Mouse (Mus musculus) retina, adult 2 months (tissue): ENCODE data around the gene Mettl5.

Source experiments
- DNase-seq: peaks from one replicate; pipeline ENCODE4 v3.0.0-alpha.2; 2012; ENCODE audit warnings: low read depth, low spot score

The Mettl5 gene

DNA sequence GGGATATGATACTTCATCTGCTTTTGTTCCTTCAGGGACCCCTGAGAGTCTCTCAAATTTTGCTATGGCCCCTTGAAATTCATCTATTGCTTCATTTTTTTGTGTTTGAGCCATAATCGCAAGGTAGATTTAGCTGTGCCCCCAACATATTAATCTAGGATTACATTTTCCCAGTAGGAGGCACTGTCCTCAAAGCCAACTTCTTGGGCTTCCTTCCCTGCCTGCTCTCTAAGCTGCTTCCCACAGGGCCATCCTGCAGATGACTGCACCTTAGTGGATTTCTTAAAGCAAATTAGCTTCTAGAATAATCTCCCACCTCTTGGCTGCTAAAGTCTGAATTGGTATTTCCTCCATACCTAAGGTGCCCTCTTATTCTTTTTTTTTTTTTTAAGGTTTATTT is 27.5 kb downstream of the Mettl5 start:
- DNase-seq = no peak

DNA sequence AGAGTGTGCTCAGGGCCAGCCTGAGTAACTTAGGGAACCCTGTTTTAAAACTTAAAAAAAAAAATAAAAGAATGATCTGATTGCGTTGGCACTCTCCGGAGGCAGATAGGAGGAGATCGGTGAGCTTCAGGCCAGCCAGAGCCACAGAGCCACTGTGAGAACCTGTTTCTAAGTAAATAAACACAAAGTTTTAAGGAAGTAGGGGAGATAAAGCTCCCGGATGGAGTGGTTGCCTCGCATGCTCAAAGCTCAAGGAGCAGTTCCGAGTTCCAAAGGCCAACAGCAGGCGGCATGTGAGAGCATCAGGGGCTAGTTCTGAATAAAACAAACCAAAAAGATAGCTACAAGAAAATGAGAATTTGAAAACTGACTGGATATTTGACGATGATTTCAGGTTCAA is 29.0 kb downstream of the Mettl5 start:
- DNase-seq = no peak

DNA sequence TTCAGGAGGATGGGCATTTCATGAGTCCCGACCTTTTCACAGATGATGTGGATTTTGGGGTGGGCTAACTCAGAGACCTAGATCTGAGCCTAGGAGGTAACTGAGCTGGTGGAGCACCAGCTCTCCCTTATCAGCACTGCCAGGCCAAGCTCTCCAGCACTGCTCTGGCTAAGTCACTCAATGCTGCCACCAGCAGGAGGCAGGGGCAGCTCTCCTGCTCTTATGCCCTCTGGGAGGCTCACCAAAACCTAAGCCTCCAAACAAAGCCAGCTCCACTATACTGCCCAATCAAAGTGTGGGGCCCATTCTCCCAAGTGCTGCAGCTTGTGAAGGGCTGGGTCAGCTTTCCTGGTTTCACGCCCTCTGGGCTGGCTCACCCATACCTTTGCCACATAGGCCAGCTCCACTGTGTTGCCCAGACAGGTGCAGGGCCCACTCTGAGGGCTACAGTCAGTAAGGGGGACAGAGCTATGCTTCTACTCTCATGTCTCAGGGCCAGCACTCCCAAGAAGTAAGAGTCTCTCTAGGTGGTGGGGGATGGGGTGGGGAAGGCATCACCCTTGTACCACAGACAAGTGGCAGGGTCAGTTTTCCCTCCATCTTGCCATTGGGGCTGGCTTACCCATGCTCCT is 33.9 kb downstream of the Mettl5 start:
- no peak for DNase-seq

DNA sequence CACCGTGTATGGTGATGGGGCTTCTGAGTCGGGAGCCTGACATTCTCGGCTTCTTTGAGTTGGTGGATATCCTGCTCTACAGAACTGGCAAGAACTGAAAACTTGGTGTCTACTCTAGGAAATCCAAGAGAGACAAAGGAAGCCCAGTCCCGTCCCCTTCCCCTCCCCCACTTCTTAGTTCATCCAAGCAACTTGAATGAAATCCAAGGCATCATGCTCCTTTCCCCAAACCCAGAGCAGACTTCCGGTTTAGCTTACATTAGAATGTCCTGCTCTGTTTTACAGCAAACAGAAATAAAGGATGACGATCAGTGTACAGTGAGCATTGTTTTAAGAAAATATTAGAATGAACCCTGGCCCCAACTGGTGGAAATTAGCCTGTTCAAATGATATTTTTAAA is 36.2 kb downstream of the Mettl5 start:
- DNase-seq = no peak

DNA sequence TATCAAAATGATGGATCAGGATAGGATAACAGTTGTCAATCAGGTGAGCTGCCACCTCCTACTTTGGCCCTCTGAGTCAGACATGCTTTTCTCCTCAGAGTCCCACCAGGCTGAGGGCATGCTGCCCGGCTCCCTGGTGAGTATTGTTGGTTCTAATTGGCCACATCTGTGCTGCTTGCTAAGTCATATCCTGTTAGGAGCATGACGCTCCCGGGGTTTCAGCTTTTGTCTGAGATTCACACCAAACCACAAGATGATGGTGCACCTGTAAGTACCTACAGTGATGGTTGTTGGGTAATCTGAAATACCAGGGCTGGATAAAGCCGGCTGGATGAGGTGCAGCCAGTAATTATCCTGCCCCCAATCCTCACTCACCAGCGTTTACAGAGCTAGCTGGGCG is 45.2 kb downstream of the Mettl5 start:
- no peak for DNase-seq

DNA sequence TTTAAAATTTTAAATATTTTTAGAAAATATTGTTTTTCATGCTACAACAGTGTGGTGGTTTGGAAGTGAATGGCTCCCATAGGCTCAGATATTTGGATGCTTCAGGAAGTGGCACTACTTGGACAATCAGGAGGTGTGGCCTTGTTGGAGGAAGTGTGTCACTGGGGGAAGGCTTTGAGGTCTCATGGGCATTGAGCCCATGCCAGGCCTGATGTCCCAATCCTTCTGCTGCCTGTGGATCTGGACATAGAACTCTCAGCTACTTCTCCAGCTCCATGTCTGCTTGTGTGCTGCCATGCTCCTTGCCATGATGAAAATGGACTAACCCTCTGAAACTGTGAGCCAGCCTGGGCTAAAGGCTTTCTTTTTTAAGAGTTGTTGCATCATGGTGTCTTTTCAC is 46.7 kb downstream of the Mettl5 start:
- no peak for DNase-seq

DNA sequence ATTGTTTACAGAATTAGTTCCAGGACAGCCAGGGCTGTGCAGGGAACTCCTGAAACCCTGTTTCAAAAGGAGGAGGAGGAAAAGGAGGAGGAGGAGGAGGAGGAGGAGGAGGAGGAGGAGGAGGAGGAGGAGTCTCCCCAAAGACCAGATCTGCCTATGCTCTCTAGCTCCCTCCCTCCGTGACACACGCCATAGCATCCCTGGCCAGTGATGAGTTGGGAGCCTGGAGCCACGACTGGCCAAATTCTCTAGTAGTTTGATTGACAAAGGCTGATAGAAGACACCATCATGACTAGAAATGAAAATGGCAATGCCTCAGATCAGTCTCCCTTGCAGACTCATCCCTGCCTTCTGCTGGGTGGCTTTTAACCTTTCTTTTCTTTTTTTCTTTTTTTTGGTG is 47.4 kb downstream of the Mettl5 start:
- no peak for DNase-seq

DNA sequence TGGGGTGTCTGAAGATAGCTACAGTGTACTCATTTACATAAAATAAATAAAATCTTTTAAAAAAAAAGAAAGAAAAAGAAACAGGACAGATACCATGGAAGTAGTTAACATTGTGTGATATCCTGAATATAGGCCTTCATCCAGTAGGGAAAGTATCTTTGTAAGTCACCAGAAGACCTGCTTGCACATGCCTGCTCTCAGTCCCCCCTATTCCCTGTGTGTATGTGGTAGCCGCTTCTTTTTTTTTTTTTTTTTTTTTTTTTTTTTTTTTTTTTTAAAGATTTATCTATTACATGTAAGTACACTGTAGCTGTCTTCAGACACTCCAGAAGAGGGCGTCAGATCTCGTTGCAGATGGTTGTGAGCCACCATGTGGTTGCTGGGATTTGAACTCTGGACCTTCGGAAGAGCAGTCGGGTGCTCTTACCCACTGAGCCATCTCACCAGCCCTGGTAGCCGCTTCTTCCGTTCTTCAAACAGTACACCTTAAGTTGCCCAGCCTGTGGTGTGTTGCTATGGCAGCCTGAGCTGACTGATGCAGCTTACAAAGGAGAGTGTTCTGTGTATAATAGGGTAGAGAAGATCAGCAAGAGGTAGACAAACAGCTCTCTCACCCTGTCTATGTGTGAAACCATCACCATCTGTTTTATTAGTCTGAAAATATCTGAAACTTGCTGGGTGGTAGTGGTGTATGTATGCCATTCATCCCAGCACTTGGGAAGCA is 48.0 kb downstream of the Mettl5 start:
- DNase-seq = no peak

DNA sequence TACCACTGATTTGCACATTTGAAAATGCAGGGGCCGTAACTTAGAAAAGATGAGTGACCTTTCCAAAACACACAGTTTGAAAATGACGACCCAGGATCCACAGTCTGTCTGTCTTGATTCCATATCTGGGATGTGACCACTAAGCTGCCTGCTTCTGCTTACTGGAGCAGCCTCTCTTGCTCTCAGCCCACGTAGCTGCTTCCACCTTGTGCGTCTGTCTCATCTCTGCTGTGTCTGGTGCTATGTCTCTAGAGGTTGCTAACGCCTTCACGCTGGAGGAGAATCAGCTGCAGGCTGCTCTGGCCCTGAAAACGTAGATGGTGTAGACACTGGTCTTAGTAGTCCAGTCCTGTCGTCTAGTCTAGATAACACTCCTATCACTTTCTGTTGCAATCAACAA is 55.3 kb downstream of the Mettl5 start:
- DNase-seq = no peak

DNA sequence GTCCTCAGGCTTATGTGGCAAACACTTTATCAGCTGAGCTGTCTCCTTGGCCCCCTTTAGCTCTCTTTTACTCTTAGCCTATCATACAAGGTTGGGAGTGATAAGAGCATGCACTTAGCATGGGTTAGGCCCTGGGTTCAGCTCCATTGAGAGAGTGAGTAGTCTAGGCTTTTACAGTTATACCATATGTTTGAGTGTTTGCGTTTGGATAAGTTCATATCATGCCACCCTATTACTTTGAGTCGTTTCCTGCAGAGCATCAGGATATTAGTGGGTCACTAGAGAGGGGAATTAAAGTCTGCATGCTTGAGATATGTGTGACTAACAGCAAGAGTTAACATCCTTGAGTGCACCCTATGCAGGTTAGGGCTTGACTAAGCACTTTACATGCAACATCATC is 55.7 kb downstream of the Mettl5 start:
- no peak for DNase-seq

DNA sequence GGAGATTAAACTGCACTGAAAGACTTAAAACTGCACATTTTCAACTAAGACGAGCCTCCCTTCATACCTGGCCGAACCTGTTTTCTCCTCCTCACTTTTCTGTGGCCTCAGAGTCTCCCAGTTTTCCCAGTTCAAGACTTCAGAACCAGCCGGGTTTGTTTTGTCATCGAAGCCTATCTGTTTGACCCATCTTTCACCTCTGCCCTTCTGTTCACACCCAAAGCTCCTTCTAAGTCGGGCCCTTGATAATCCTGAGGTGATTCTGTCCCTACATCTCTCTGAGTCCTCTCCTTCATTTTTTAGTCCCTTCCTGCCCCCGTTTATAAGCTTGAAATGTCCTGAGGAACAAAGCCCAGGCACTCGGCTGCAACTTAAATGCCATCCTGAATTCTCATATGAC is 57.4 kb downstream of the Mettl5 start:
- peak; percentile 61 for DNase-seq

DNA sequence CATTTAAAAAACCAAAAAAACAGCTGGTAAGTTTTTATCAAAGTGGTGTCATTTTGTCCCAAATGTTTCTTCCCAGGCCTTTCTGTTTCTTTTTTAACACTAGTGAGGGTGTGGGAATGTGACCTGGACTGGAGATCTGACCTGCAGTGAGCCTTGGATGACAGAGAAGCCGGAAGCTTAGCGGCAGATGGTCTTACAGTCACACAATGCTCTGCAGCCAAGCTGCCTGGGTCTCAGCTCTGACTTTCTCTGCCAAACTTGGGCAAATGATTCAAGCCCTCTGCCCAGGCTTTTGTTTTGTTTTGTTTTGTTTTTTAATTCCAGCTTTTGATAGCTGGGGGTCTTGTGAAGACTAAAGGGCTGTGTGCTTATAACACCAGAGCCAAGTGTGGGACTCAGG is 59.0 kb downstream of the Mettl5 start:
- no peak for DNase-seq

DNA sequence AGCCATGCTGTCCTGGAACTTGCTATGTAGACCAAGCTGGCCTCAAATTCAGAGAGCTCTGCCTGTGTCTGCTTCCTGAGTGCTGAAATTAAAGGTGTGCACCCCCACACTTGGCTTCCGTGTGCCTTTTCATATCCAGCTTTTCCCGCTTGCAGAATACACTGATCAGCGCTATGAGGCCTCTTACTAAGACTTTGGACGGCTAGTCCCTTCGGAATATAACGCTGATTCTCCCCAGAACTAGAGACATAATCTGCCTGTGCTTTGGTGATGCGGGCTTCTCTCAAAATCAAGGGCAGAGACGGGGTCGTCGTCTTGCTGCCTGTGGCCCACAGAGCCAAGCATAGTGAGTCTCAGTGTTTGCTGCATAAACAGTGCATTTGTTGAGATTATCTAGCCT is 59.5 kb downstream of the Mettl5 start:
- no peak for DNase-seq

DNA sequence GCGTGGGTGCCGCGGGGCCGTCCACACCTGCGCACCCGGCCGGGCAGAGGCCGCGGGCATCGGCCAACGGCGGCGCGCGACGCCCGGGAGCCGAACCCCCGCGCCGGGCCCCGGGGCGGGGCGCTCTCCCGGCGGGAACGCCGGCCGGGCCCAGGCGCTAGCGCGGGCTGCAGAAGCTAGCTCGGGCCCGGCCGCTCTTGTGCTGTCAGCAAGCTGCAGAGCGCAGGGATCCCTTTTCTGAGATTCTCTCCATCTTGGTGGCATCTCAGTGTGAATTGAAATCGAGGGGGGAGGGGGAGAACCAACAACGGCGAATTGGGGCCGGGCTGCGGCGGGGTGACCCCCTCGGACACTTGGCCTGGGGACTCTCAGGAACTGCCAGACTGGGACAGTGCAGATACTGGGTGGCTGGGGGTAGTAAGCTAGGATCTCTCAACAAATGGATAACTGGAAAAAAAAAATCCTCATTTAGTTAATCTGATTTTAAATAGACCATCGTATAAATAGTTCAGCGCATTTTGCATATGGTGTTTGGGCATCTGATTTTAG is 62.2 kb downstream of the Mettl5 start:
- DNase-seq = no peak

DNA sequence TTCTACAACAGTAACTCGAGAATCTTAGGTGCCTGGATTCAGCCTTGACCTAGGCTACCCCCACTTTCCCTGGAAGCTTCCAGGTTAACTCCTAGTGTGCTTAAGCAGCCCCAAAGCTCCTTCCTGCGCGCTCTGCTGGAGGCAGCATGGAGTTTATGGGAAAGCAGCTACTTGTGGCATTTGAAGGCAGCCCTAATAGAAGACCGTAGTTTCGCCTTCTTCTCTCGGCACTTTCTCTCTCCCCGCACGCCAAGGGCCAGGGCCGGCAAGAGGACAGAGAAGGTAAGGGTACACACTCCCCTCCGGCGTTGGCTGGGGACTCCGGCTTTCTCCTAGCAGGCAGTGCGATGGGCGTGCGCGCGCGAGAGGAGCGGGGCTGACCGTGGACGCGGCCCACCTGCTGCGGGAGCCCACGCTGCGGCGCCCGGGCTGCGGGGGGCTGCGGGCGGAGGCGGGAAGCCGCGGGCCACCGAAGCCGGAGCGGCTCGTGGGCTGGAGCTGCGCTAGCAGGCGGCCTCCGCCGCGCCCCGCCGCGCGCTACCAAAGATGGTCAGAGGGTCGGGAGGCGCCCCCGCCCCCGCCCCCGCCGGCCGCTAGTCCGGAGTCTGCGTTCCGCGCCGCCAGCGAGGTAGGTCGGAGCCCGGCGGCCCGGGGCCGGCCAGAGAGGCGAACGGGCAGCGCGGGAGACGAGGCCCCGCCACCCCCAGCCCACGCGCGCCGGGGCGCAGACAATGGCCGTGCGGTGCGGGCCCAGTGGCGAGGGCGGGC is 62.9 kb downstream of the Mettl5 start:
- DNase-seq = no peak

DNA sequence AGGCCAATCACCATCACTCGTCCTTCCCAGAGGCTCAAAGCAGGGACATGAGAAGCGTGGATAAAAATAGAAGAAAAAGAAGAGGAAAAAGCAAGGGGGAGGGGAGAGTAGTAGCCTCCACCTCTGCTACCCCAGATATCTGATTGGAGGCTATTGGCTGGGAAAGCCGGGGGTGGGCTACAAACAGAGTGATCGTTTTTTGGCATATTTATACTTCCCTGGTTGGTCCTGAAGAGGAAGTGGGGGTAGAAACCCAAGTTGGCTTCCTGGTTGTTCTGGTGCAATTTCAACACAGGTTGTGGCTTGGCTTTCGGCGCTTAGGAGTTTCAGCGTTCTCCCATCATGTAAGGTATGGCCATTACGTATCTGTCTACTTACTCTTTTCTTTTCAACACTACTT is 63.7 kb downstream of the Mettl5 start, which contains the start of gene Klhl23:
Klhl23 (plus strand) TSS at position 234 of the 400 bp plus-strand sequence.
- DNase-seq = no peak
